Mouse (Mus musculus): ENCODE measurements around the gene Snx6. TPM values are rescaled to one million over a fixed set of nuclear protein-coding genes. Genes with fewer than 3 reads are reported as not detected.
A peak's percentile ranks its signal among the peaks of the same experiment; 100 is the strongest.
"Not testable (repeated sequence)": the region's sequence is repeated elsewhere in the genome, so short reads cannot be mapped to it uniquely, and the experiment has no call there.

Snx6 gene
- polyA plus RNA-seq, 1 experiment from 2014 or later = 168 TPM

DNA sequence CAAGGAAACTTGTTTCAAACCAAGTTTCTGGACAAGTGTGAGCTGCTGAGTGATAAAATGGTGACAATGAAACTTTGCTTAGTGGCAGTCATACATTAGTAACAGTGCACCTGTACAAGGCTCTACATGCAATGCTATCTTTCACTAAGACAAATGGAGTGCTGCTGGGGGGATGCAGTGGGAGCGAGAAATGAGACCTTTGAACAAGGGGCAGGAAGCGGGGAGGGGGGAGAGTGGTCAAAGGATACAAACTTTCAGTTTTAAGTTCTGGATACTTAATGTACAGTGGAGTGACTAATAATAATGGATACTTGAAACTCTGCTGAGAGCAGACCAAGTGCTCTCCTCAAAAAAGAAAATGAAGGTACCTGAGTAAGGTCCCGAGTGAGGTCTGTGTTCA is 1.1 kb downstream of the Snx6 start:
- 36% methylated on average over 3 of the region's 3 CpGs for WGBS

DNA sequence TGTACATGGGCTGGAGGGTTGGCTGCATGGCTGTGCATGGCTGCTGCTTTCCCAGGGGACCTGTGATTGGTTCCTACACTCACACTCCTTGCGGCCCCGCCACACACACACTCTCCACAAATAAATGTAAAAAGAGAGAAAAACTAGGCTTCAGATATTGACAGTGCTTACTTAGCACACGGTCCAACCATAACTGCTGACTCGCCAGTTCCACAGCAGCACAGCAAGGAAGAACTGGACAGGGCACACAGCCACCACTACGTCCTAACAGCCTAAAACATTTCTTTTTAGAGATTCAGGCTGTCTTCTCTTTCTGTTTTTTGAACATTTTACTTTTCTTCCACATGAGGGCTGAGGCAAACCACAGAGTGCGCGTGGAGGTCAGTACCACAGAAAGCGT is 4.0 kb downstream of the Snx6 start:
- Histone ChIP-seq H3K36me3 (0 out of 2 replicates have a peak, but pooled peaks cover 21% of the 10 kb centered on the region), H3K4me1 (replicated peaks) (peaks cover 57% of the 10 kb centered on the region)
- no peak for ATAC-seq (ENCODE audit: low read depth)

More for the DNA sequence above, 1.1 kb downstream of the Snx6 start:
- Histone ChIP-seq H3K36me3 (0 out of 2 replicates have a peak, but pooled peaks cover 13% of the 10 kb centered on the region), H3K4me1 (replicated peaks) (peaks cover 51% of the 10 kb centered on the region), H3K27me3 (no peaks in the 10 kb centered on the region), H3K9me3 (no peaks in the 10 kb centered on the region), H3K27ac (replicated peaks) (no peak overlapping the region), H3K4me3 (peak overlapping the region; percentile 87), H3K9ac (peak overlapping the region; percentile 99), H3K4me2 (peak overlapping the region; percentile 67)
- ATAC-seq (ENCODE audit: low read depth) = no peak

DNA sequence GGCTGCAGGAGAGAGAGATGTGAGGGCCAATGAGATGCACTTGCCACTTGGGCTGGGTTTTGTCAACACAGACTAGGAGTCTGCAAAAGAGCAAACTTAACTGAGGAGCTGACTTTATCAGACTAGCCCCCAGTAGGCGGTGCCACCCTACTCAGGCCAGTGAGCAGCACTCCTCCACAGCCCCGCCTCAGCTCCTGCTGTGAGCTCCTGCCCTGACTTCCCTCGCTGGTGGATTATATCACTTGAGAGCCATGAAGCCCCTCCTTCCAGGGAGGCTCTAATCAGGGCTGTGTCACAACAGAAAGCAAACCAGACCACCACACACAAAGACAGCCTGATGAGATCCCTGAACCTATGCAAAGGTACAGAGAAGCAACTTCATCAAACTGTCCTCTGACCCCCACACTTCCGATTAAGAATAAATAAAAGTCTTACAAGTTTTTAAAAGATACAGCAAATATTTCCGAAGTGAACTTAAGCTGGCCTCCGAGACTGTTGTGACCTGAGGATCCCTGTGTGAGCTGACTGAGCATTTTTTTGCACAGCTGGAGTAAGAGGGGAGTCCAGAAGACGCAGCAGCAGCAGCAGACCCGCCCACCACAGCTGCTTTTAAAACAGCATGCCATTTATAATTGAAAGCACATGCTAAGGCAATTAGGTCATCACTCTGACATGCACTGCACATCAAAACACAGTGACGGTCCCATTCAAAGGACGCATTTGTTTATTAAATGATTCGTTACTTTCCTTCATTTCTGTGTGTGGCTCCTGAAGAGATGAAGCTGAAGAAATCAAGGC is 6.0 kb downstream of the Snx6 start:
- H3K4me3 ChIP-seq = no peak overlapping the region
- no peaks in the 10 kb centered on the region for H3K27me3 ChIP-seq
- no peak overlapping the region; the same call in 1 of the 2 replicates for H3K4me2 ChIP-seq
- WGBS = 29% methylated on average over 11 of the region's 11 CpGs
- H3K9ac ChIP-seq = no peak overlapping the region
- H3K27ac ChIP-seq (replicated peaks) = 0 out of 2 replicates have a peak overlapping the region, but pooled peaks have one; percentile 1
- H3K9me3 ChIP-seq = no peaks in the 10 kb centered on the region
- peak; percentile 64 for ATAC-seq (ENCODE audit: low read depth)
- peaks cover 26% of the 10 kb centered on the region for H3K36me3 ChIP-seq
- peaks cover 51% of the 10 kb centered on the region for H3K4me1 ChIP-seq (replicated peaks)

More for the DNA sequence above, 4.0 kb downstream of the Snx6 start:
- Histone ChIP-seq H3K9me3 (no peaks in the 10 kb centered on the region), H3K9ac (no peak overlapping the region), H3K4me2 (no peak overlapping the region), H3K27me3 (no peaks in the 10 kb centered on the region), H3K4me3 (no peak overlapping the region), H3K27ac (replicated peaks) (peak overlapping the region; percentile 28; the same call in 1 of the 2 replicates)
- WGBS = 84% methylated on average over 8 of the region's 8 CpGs

DNA sequence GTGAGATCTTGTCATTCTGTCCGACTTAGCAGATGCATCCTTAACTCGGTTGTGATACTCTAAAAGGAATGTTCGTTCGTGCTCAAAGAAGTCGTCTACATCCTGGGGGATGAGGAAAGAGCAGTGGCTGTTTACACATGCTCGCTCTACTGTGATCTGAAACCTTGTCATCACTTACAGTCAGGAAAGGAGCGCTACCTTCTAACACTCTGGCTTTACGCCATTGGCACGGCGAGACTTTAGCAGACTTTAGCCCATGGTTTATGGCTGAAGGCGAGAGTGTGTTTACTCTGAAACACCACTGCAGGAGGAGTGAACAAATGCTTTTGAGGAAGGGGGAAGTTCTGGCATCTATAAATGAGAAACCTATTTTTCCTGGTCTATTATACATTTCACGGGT is 31.9 kb downstream of the Snx6 start:
- H3K4me3 ChIP-seq = no peak overlapping the region
- H3K9me3 ChIP-seq = no peaks in the 10 kb centered on the region
- no peaks in the 10 kb centered on the region for H3K4me1 ChIP-seq (replicated peaks)
- no peak overlapping the region for H3K27ac ChIP-seq (replicated peaks)
- no peak overlapping the region for H3K4me2 ChIP-seq
- no peaks in the 10 kb centered on the region for H3K27me3 ChIP-seq
- H3K36me3 ChIP-seq = peaks cover 85% of the 10 kb centered on the region
- no peak for ATAC-seq (ENCODE audit: low read depth)
- WGBS = 87% methylated on average over 12 of the region's 12 CpGs
- H3K9ac ChIP-seq = no peak overlapping the region

DNA sequence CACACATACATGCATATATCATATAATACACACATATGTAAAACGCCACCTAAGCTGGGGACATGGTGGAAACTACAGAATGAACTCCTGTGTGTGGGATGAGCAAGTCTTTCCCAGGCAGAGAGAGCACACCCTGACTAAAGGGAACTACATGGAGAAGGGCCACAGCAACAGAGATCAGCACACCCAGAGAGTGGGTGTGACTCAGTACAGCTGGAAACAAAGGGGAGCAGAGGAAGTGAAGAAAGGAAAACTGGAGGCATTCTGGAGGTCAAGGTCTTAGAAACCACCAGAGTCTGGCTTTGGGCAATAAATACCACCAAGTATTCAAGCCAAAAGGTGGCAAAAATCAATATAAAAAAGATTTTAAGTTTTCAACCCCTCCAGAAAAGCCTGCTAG is 34.8 kb downstream of the Snx6 start:
- H3K27me3 ChIP-seq = no peaks in the 10 kb centered on the region
- WGBS = 97% methylated on average over 1 of the region's 1 CpGs
- H3K9ac ChIP-seq = no peak overlapping the region
- no peak overlapping the region for H3K27ac ChIP-seq (replicated peaks)
- H3K4me3 ChIP-seq = no peak overlapping the region
- peaks cover 86% of the 10 kb centered on the region for H3K36me3 ChIP-seq
- no peak overlapping the region for H3K4me2 ChIP-seq
- H3K4me1 ChIP-seq (replicated peaks) = no peaks in the 10 kb centered on the region
- no peak for ATAC-seq (ENCODE audit: low read depth)
- H3K9me3 ChIP-seq = no peaks in the 10 kb centered on the region

DNA sequence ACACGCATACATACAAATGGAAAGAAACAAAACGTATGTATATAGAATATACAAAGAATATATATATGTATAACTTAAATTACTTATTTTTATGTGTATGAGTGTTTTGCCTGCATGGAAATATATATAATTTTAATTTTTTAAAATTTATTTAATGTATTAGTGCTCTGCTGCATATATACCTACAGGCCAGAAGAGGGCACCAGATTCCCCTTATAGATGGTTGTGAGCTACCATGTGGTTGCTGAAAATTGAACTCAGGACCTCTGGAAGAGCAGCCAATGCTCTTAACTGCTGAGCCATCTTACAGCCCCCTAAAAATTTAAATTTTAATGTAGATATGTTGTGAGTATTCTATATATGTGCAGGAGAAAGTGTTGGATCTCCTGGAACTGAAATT is 36.7 kb downstream of the Snx6 start:
- H3K9ac ChIP-seq = no peak overlapping the region
- WGBS = 97% methylated on average over 2 of the region's 2 CpGs
- no peaks in the 10 kb centered on the region for H3K4me1 ChIP-seq (replicated peaks)
- no peak overlapping the region for H3K27ac ChIP-seq (replicated peaks)
- H3K4me3 ChIP-seq = no peak overlapping the region
- H3K9me3 ChIP-seq = no peaks in the 10 kb centered on the region
- no peak for ATAC-seq (ENCODE audit: low read depth)
- peaks cover 84% of the 10 kb centered on the region for H3K36me3 ChIP-seq
- no peaks in the 10 kb centered on the region for H3K27me3 ChIP-seq
- no peak overlapping the region for H3K4me2 ChIP-seq

DNA sequence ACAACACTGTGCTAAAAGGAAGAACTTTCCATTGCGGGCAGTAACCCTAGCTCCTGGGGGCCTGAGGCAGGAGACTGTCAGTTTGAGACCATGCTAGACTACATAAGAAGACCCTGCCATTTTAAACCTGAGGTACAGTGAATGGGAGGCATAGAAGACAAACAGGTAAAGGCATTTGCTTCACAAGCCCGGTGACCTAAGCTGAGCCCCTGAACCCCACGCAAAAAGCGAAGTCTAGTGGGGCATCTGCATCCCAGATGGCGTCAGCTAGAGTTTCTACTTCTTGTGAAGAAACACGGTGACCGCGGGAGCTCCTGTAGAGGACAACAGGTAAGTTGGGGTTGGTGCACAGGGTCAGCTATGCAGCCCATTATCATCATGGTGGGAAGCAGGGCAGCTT is 46.9 kb downstream of the Snx6 start:
- Histone ChIP-seq H3K9me3 (no peaks in the 10 kb centered on the region), H3K36me3 (peaks cover 75% of the 10 kb centered on the region)
- 96% methylated on average over 8 of the region's 8 CpGs for WGBS

DNA sequence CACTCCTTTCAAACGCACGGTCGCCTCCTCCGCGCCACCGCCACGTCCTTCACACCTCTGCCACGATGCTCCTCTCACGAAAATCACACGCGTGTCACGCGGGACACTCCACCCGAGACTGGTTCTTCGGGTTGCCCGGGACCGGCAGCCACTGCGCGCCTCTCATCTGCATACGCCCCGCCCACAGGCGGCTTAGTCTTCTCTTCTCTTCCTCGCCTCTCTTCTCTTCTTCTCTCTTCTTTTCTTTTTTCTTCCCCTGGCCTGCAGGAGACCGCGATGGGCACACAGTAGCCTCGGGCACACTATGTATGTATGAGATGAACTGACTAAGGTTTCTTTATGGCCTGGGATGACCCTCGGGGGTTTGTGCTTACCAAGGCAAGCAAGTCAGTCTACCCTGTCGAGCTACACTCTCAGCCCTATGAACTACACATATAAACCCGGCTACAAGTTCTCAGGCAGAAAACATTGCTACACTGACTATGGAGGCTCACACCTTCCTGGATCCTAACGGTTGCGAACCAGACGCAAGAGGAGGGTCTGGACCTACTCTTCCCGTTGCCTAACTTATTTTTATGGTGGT is 56.8 kb downstream of the Snx6 start:
- not testable (repeated sequence) for H3K9me3 ChIP-seq; H3K27me3 ChIP-seq; H3K9ac ChIP-seq; H3K4me1 ChIP-seq (replicated peaks); H3K36me3 ChIP-seq; H3K27ac ChIP-seq (replicated peaks)
- under 1% methylated on average over 12 of the region's 33 CpGs for WGBS
- H3K4me3 ChIP-seq = peak overlapping the region; percentile 20; the same call in 1 of the 2 replicates
- peak; percentile 59 for ATAC-seq (ENCODE audit: low read depth)
- 0 out of 2 replicates have a peak overlapping the region, but pooled peaks have one; percentile 36 for H3K4me2 ChIP-seq

More for the DNA sequence above, 46.9 kb downstream of the Snx6 start:
- Histone ChIP-seq H3K9ac (no peak overlapping the region), H3K4me1 (replicated peaks) (no peaks in the 10 kb centered on the region), H3K4me2 (no peak overlapping the region), H3K27me3 (no peaks in the 10 kb centered on the region), H3K4me3 (no peak overlapping the region), H3K27ac (replicated peaks) (no peak overlapping the region)
- no peak for ATAC-seq (ENCODE audit: low read depth)

DNA sequence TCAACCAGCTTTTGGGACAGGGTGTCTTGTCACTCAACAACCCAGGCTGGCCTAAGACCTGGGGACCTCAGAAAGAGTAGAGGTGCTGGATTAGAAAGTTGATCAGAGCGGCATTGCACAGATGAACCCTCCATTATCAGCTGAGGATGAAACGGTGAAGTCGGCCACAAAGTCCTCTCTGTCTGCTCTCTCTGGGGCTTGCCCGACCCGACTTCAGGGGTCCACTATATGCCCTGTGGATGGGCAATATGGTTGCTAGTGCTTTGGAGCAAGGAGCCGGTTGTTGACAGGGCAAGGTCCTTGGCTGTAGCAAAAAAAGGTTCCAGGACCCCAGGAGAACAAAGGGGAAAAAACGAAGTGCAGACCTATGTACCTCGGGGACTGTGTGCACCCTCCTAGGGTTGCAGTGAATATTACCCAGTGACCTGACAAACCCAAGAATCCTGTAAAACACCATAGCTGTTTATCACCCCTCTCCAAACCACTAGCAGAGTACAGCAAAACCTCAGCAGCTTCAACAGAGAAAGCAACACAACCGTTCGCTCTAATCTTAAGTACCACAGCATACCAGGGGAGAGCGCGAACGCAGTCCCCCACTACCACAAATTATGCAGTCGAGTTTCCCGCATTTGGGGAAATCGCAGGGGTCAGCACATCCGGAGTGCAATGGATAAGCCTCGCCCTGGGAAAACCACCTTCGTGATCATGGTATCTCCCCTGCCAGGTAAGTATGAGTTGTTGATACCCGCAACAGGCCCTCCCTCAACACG is 57.4 kb downstream of the Snx6 start:
- H3K27me3 ChIP-seq; H3K4me2 ChIP-seq; H3K9ac ChIP-seq; H3K36me3 ChIP-seq; H3K4me1 ChIP-seq (replicated peaks); H3K4me3 ChIP-seq; H3K9me3 ChIP-seq; H3K27ac ChIP-seq (replicated peaks): not testable (repeated sequence)
- ATAC-seq (ENCODE audit: low read depth) = peak; percentile 80
- no CpG with 5 or more reads among the region's 21 CpGs for WGBS

DNA sequence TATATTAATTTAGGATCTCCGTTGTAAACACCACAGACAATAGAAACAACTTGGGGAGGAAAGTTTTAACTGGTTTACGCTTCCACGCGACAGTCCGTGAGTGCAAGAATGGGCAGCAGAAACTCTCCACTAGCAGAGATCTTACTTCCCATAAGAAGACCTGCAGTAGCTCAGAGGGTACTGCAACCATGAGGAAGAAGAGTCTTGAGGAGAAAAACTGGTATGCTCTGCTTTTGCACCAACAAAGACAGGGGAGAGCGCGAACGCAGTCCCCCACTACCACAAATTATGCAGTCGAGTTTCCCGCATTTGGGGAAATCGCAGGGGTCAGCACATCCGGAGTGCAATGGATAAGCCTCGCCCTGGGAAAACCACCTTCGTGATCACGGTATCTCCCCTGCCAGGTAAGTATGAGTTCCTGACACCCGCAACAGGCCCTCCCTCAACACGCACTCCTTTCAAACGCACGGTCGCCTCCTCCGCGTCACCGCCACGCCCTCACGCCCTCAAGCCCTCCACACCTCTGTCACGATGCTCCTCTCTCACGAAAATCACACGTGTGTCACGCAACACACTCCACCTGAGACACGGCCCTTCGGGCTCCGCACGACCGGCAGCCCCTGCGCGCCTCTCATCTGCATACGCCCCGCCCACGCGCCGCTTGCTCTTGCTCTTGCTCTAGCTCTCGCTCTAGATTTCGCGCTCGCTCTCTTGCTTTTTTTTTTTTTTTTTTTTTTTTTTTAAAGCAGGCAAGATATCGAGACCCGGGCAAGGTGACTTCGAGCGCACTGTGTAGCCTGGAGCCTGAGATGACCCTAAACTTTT is 61.0 kb downstream of the Snx6 start:
- H3K4me1 ChIP-seq (replicated peaks); H3K4me3 ChIP-seq; H3K9ac ChIP-seq; H3K27me3 ChIP-seq; H3K36me3 ChIP-seq; H3K9me3 ChIP-seq; H3K27ac ChIP-seq (replicated peaks): not testable (repeated sequence)
- 0% methylated on average over 8 of the region's 49 CpGs for WGBS
- peak; percentile 52 for ATAC-seq (ENCODE audit: low read depth)
- H3K4me2 ChIP-seq = 0 out of 2 replicates have a peak overlapping the region, but pooled peaks have one; percentile 31

DNA sequence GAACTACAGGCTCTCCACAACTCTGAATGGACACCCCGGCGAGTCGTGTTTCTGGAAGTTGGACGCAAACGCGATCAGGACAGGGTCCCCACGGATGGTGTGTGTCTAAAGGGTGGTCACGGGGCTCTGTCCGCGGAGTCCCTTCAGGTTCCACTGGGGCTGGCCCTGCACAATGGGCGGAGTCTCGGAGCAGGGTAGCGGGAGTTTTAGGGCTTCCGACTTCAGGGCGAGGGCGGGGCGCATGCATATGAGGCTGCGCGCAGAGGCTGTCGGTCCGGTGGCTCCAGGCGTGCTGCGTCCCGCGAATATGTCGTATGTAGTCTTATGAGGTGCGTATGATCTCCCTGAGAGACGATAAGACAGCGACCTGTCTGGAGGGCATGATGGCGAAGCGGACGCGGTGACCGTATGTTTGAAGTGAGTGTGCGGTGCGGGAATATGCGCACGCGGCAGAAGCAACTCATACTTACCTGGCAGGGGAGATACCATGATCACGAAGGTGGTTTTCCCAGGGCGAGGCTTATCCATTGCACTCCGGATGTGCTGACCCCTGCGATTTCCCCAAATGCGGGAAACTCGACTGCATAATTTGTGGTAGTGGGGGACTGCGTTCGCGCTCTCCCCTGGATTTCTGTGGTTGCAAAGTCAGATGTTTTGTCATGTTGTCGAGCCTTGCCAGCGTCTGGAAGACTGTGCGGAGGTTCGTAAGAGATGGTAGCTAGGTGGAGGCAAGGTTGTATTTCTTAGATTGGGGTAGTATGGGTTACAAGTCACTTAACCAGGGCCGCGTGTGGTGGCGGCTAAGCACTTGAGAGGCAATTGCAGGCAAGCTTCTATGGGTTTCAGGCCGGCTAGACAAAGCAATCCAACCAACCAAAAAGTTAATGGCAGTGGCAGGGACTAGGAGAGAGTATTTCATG is 66.1 kb downstream of the Snx6 start:
- H3K4me2 ChIP-seq; H3K27me3 ChIP-seq; H3K4me3 ChIP-seq; H3K4me1 ChIP-seq (replicated peaks); H3K36me3 ChIP-seq; H3K9me3 ChIP-seq; H3K27ac ChIP-seq (replicated peaks); H3K9ac ChIP-seq: not testable (repeated sequence)
- WGBS = no CpG with 5 or more reads among the region's 56 CpGs
- ATAC-seq (ENCODE audit: low read depth) = peak; percentile 92
